Mouse (Mus musculus) urinary bladder, postnatal 25 days (tissue): ENCODE results near the gene Krtap3-1.
A peak's percentile ranks its signal among the peaks of the same experiment; 100 is the strongest.
"Not testable (repeated sequence)": the region's sequence is repeated elsewhere in the genome, so short reads cannot be mapped to it uniquely, and the experiment has no call there.

ENCODE experiments used
- DNase-seq: peaks from one replicate; pipeline ENCODE4 v3.0.0; 2022; ENCODE audit warnings: low spot score

Krtap3-1 gene

GRCm38 (mm10) chr11:99566530-99566929 lies at the start of gene Krtap3-1:
Gene Krtap3-1, minus strand, starts transcription at chr11:99566630.
- no peak for DNase-seq

GRCm38 (mm10) chr11:99614796-99615363 lies 48.5 kb upstream of the Krtap3-1 start, which contains the start of gene Krtap2-4:
Gene Krtap2-4, minus strand, starts transcription at chr11:99614846.
- no peak for DNase-seq

- DNase-seq, result not testable (repeated sequence)
Measured at GRCm38 (mm10) chr11:99610089-99610488, 43.7 kb upstream of the Krtap3-1 start, which contains the start of gene Gm11937. Gene Gm11937, minus strand, starts transcription at chr11:99610189.

- DNase-seq, result no peak
Measured at GRCm38 (mm10) chr11:99609126-99609525, 42.7 kb upstream of the Krtap3-1 start.

- not testable (repeated sequence) for DNase-seq
Measured at GRCm38 (mm10) chr11:99603208-99603607, 36.8 kb upstream of the Krtap3-1 start, which contains the start of gene Gm11938. Gene Gm11938, minus strand, starts transcription at chr11:99603308.

GRCm38 (mm10) chr11:99597742-99598141 lies 31.3 kb upstream of the Krtap3-1 start, which contains the start of gene Krtap9-3:
Gene Krtap9-3, minus strand, starts transcription at chr11:99598105.
- DNase-seq, result not testable (repeated sequence)

GRCm38 (mm10) chr11:99590981-99591380 lies 24.6 kb upstream of the Krtap3-1 start, which contains the start of gene Krtap1-3:
Gene Krtap1-3, minus strand, starts transcription at chr11:99591339.
- DNase-seq, result no peak

GRCm38 (mm10) chr11:99585096-99585495 lies 18.7 kb upstream of the Krtap3-1 start:
- DNase-seq, result no peak

GRCm38 (mm10) chr11:99583245-99583704 lies 16.8 kb upstream of the Krtap3-1 start, which contains the start of gene Krtap1-4:
Gene Krtap1-4, minus strand, starts transcription at chr11:99583654.
- no peak for DNase-seq

- no peak for DNase-seq
Measured at GRCm38 (mm10) chr11:99581564-99581963, 15.1 kb upstream of the Krtap3-1 start.

GRCm38 (mm10) chr11:99581051-99581450 lies 14.6 kb upstream of the Krtap3-1 start:
- DNase-seq, result no peak

GRCm38 (mm10) chr11:99580636-99581035 lies 14.2 kb upstream of the Krtap3-1 start, which contains the start of gene Krtap1-5:
Gene Krtap1-5, minus strand, starts transcription at chr11:99581016.
- no peak for DNase-seq

GRCm38 (mm10) chr11:99574106-99574505 lies 7.7 kb upstream of the Krtap3-1 start:
- peak; percentile 68 for DNase-seq

GRCm38 (mm10) chr11:99573164-99573563 lies 6.7 kb upstream of the Krtap3-1 start:
- no peak for DNase-seq

- DNase-seq, result no peak
Measured at GRCm38 (mm10) chr11:99562580-99562979, 3.9 kb downstream of the Krtap3-1 start.

- DNase-seq, result no peak
Measured at GRCm38 (mm10) chr11:99559366-99559765, 7.1 kb downstream of the Krtap3-1 start, which contains the start of gene Gm11939. Gene Gm11939, minus strand, starts transcription at chr11:99559466.

- no peak for DNase-seq
Measured at GRCm38 (mm10) chr11:99557976-99558745, 8.3 kb downstream of the Krtap3-1 start.

GRCm38 (mm10) chr11:99556753-99557152 lies 9.7 kb downstream of the Krtap3-1 start, which contains the start of gene Krtap3-2:
Gene Krtap3-2, minus strand, starts transcription at chr11:99556853.
- no peak for DNase-seq

GRCm38 (mm10) chr11:99556195-99556594 lies 10.2 kb downstream of the Krtap3-1 start:
- DNase-seq, result no peak

- no peak for DNase-seq
Measured at GRCm38 (mm10) chr11:99550765-99551164, 15.7 kb downstream of the Krtap3-1 start, which contains the start of gene Krtap3-3. Gene Krtap3-3, minus strand, starts transcription at chr11:99550865.

- DNase-seq, result no peak
Measured at GRCm38 (mm10) chr11:99547892-99548291, 18.5 kb downstream of the Krtap3-1 start.

GRCm38 (mm10) chr11:99539721-99540120 lies 26.7 kb downstream of the Krtap3-1 start:
- DNase-seq, result no peak
